Mouse (Mus musculus) midbrain, postnatal 0 days (tissue): ENCODE results near the gene Slc26a10. TPM values are rescaled to one million over a fixed set of nuclear protein-coding genes. Genes with fewer than 3 reads are reported as not detected.

Experiments
- ATAC-seq: fragments of 200-750 bp; cut with Nextera tagmentation; 2 replicates; pipeline ENCODE4 v1.8.0; 2017; ENCODE audit warnings: moderate number of reproducible peaks, mild to moderate bottlenecking, moderate TSS enrichment, moderate library complexity; ENCODE audit not compliant: low FRiP score
- DNase-seq: peaks from one replicate; pipeline ENCODE4 v3.0.0-alpha.2; 2015; ENCODE audit warnings: low spot score
- H3K27ac ChIP-seq: fragments of 300-500 bp; sonication (generic); 2 replicates; pipeline ENCODE4 v1.5.1; 2014; ENCODE audit warnings: low read depth, mild to moderate bottlenecking, low read length, mixed read lengths
- H3K27me3 ChIP-seq: fragments of 300-500 bp; sonication (generic); 2 replicates; pipeline ENCODE4 v1.6.1; 2014; ENCODE audit warnings: low read length, control low read depth, mixed read lengths; ENCODE audit not compliant: insufficient read depth
- H3K36me3 ChIP-seq: fragments of 300-500 bp; sonication (generic); 2 replicates; pipeline ENCODE4 v1.6.1; 2014; ENCODE audit warnings: low read length, control low read depth, mixed read lengths; ENCODE audit not compliant: insufficient read depth
- H3K4me1 ChIP-seq: fragments of 300-500 bp; sonication (generic); 2 replicates; pipeline ENCODE4 v1.6.1; 2014; ENCODE audit warnings: mild to moderate bottlenecking, control low read depth, antibody characterized with exemption, low read length, mixed read lengths; ENCODE audit not compliant: insufficient read depth
- H3K4me2 ChIP-seq: fragments of 300-500 bp; sonication (generic); 2 replicates; pipeline ENCODE4 v1.6.1; 2014; ENCODE audit warnings: low read depth, mild to moderate bottlenecking, low read length, mixed read lengths; ENCODE audit not compliant: poor library complexity, severe bottlenecking
- H3K4me3 ChIP-seq: fragments of 300-500 bp; sonication (generic); 2 replicates; pipeline ENCODE4 v1.5.1; 2014; ENCODE audit warnings: low read depth, mild to moderate bottlenecking, low read length, moderate library complexity
- H3K9ac ChIP-seq: fragments of 300-500 bp; sonication (generic); replicated peaks from 2 replicates; pipeline ENCODE4 v1.6.1; 2014; ENCODE audit warnings: mild to moderate bottlenecking, low read length, moderate library complexity, mixed read lengths; ENCODE audit not compliant: poor library complexity, severe bottlenecking
- H3K9me3 ChIP-seq: fragments of 300-500 bp; sonication (generic); 2 replicates; pipeline ENCODE4 v1.6.1; 2016; ENCODE audit warnings: low read length, control low read depth
- CTCF ChIP-seq: IDR thresholded peaks from 2 replicates; pipeline ENCODE4 v1.5.1; 2016; ENCODE audit warnings: antibody characterized with exemption, mild to moderate bottlenecking
- WGBS: fragments of 180-500 bp; shearing (Covaris S2); extraction: QIAGEN DNeasy Blood & Tissue Kit; methylation state at CpG from one replicate; pipeline ENCODE4 v1.1.7; 2014; 5-methylcytosine and 5-hydroxymethylcytosine counted together
- polyA plus RNA-seq: library from polyadenylated mRNA; unstranded; fragments of >200 nt; fragmentation: Nextera tagmentation; extraction: Ambion mirVana; gene quantifications from 2 replicates; pipeline ENCODE4 v1.2.1, GENCODE M21; 2015
- total RNA-seq: library from RNA; depleted of rRNA; stranded (reverse); fragments of >200 nt; gene quantifications from 2 replicates; pipeline ENCODE4 v1.2.3, GENCODE M21; 2014

The Slc26a10 gene
- total and polyA plus RNA-seq, 2 experiments from 2014 or later, result 0.05 to 0.80 TPM

DNA sequence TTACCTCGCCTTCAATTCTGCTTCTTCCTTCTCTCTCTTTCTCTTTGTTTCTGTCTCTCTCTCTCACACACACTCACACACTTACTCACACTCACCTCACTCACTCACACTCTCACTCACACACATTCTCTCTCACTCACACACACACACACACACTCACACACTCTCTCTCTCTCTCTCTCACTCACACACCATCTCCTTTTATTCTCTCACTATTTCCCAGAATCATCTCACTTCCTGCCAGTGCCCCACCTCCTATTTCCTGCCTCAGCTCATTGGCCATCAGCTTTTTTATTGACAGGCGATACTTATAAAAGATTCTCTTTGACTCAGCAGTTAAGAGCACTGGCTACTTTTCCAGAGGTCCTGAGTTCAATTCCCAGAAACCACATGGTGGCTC is 37.9 kb upstream of the Slc26a10 start:
- WGBS, result 93% methylated on average over 2 of the region's 2 CpGs
- Histone ChIP-seq H3K9me3 (no peaks in the 10 kb centered on the region), H3K4me1 (no peaks in the 10 kb centered on the region), H3K4me2 (no peak overlapping the region), H3K27me3 (no peaks in the 10 kb centered on the region), H3K4me3 (no peak overlapping the region), H3K27ac (no peak overlapping the region), H3K36me3 (no peaks in the 10 kb centered on the region), H3K9ac (no peak overlapping the region)
- no peak for ATAC-seq
- no peak for DNase-seq
- no peak for TF ChIP-seq CTCF

DNA sequence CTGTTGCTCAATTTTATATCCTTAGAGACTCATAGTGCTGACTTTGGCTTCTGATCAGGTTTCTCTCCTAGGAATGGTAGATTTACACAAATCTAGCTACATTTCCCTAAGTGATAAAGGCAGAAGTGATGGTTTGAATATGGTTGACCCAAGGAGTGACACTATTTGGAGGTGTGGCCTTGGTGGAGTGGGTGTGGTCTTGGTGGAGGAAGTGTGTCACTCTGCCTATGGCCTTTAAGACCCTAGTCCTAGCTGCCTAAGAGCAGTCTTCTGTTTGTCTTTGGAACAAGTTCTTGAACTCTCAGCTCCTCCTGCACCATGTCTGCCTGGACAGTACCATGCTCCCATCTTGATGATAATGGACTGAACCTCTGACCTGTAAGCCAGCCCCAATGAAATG is 36.7 kb upstream of the Slc26a10 start:
- H3K36me3 ChIP-seq, result no peaks in the 10 kb centered on the region
- no peak overlapping the region for H3K27ac ChIP-seq
- DNase-seq, result no peak
- no peaks in the 10 kb centered on the region for H3K4me1 ChIP-seq
- no peaks in the 10 kb centered on the region for H3K9me3 ChIP-seq
- no peak for ATAC-seq
- H3K9ac ChIP-seq, result no peak overlapping the region
- TF ChIP-seq CTCF, result no peak
- no peaks in the 10 kb centered on the region for H3K27me3 ChIP-seq
- no peak overlapping the region for H3K4me2 ChIP-seq
- H3K4me3 ChIP-seq, result no peak overlapping the region

GRCm38 (mm10) chr10:127216456-127216855 is 36.0 kb upstream of the Slc26a10 start:
- Histone ChIP-seq H3K4me3 (no peak overlapping the region), H3K9me3 (no peaks in the 10 kb centered on the region), H3K9ac (no peak overlapping the region), H3K36me3 (no peaks in the 10 kb centered on the region), H3K27ac (no peak overlapping the region), H3K4me1 (no peaks in the 10 kb centered on the region), H3K4me2 (no peak overlapping the region), H3K27me3 (no peaks in the 10 kb centered on the region)
- 95% methylated on average over 11 of the region's 11 CpGs for WGBS
- DNase-seq (no peak), ATAC-seq (no peak)
- no peak for TF ChIP-seq CTCF

DNA sequence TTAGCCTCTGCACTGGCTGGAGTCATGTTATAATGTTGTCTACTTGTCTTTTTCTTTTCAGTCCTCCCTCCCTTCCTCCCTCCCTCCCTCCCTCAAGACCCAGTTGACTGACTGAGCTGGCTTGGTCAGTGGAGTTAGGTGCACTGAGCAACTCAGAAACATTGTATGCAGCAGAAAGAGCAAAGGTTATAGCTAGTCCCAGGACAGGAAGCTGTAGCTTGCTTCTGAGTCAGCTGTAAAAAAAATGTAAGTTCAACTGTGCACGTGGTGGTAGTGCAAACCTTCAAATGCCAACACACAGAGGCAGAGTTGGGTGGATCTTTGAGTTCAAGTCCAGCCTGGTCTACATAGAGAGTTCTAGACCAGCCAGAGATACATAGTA is 34.0 kb upstream of the Slc26a10 start:
- no peak for DNase-seq
- no peak for TF ChIP-seq CTCF
- no peak overlapping the region for H3K9ac ChIP-seq
- H3K36me3 ChIP-seq, result no peaks in the 10 kb centered on the region
- H3K4me3 ChIP-seq, result no peak overlapping the region
- H3K4me1 ChIP-seq, result peaks cover 9% of the 10 kb centered on the region
- H3K27ac ChIP-seq, result no peak overlapping the region
- H3K27me3 ChIP-seq, result no peaks in the 10 kb centered on the region
- no peak for ATAC-seq
- 53% methylated on average over 1 of the region's 1 CpGs for WGBS
- no peaks in the 10 kb centered on the region for H3K9me3 ChIP-seq
- H3K4me2 ChIP-seq, result no peak overlapping the region

GRCm38 (mm10) chr10:127213704-127214421 is 33.4 kb upstream of the Slc26a10 start:
- no peak for TF ChIP-seq CTCF
- Histone ChIP-seq H3K4me3 (no peak overlapping the region), H3K27me3 (no peaks in the 10 kb centered on the region), H3K9ac (no peak overlapping the region), H3K4me2 (no peak overlapping the region), H3K27ac (no peak overlapping the region), H3K36me3 (peaks cover 1% of the 10 kb centered on the region; the same call in 1 of the 2 replicates), H3K9me3 (no peaks in the 10 kb centered on the region), H3K4me1 (peaks cover 9% of the 10 kb centered on the region)
- 89% methylated on average over 13 of the region's 13 CpGs for WGBS
- ATAC-seq (no peak), DNase-seq (no peak)

- DNase-seq, result no peak
- H3K4me2 ChIP-seq, result no peak overlapping the region
- peaks cover 4% of the 10 kb centered on the region; the same call in 1 of the 2 replicates for H3K36me3 ChIP-seq
- ATAC-seq, result no peak
- H3K27me3 ChIP-seq, result no peaks in the 10 kb centered on the region
- no peak overlapping the region for H3K4me3 ChIP-seq
- no peaks in the 10 kb centered on the region for H3K9me3 ChIP-seq
- no peak overlapping the region for H3K27ac ChIP-seq
- no peak for TF ChIP-seq CTCF
- H3K4me1 ChIP-seq, result peaks cover 9% of the 10 kb centered on the region
- 95% methylated on average over 8 of the region's 8 CpGs for WGBS
- H3K9ac ChIP-seq, result no peak overlapping the region
Observed at GRCm38 (mm10) chr10:127213272-127213671, 32.8 kb upstream of the Slc26a10 start.
